Mouse (Mus musculus) hindlimb bud, embryonic 11.5 days (tissue): ENCODE results near the gene Hdac9.

Source experiments
- DNase-seq: peaks from one replicate; pipeline ENCODE4 v3.0.0-alpha.2; 2012; ENCODE audit warnings: low read depth, low spot score; ENCODE audit errors: extremely low spot score

Hdac9 gene

DNA sequence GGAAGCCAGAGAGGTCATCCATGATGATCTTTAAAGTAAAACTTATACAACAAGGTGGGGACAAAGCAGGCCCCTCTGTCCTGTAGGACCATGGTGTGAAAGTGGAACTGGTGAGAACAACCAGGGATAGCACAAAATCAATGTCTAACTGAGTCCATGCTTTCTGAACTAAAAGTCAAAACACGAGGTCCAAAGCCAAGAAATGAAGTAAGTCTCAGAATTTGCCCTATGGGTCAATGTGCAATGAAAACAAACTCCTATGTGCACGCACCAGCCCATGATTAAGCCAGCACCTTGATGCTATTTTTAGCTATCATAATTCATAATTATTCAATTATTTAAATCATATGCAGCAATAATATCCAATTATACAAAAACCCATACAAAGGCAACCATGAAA lies 196.0 kb downstream of the Hdac9 start:
- DNase-seq: no peak

- DNase-seq: peak; percentile 20
Measured at GRCm38 (mm10) chr12:34714266-34714939, 202.5 kb downstream of the Hdac9 start.

GRCm38 (mm10) chr12:34697981-34698380 lies 218.9 kb downstream of the Hdac9 start:
- no peak for DNase-seq

GRCm38 (mm10) chr12:34696736-34697135 lies 220.2 kb downstream of the Hdac9 start:
- no peak for DNase-seq

GRCm38 (mm10) chr12:34688941-34689340 lies 228.0 kb downstream of the Hdac9 start:
- no peak for DNase-seq

GRCm38 (mm10) chr12:34683375-34683774 lies 233.5 kb downstream of the Hdac9 start:
- DNase-seq: no peak

DNA sequence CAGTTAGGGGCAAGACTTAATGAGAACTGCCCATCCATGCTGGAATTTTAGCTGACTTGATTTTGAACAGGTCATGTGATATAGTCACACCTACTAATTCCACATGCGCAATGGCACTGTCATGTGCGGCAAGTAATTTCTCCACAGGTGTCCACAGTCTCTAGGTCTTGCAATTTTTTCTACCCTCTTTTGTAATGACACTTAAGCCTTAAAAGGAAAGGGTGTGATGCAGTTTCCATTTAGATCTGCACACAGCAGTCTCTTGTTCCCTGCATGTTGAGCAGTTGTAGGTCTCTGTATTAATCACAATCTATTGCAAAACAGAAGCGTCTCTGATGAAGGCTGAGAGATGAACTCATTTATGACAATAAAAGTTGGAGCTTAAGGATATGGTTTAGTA lies 234.2 kb downstream of the Hdac9 start:
- DNase-seq: no peak

DNA sequence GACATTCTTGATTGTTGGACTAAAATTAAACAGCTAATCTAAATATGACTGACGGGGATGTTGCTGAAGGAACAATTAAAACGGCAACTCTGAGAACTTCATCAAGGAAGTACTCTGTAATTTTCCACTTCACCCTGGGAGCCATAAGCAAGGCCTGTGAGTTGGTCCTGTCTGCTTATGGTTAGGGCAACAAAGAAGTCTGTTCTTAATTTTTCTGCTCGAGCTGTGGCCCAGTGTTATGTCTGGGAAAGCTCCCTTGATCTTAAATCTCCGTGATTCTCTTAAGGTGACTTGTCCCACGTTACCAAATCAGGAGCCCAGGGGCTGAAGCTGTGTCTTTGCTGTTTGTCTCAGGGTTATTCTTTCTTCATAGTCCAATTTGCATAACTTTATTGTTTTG lies 236.3 kb downstream of the Hdac9 start:
- no peak for DNase-seq

- DNase-seq: no peak
Measured at GRCm38 (mm10) chr12:34677110-34677509, 239.8 kb downstream of the Hdac9 start.

DNA sequence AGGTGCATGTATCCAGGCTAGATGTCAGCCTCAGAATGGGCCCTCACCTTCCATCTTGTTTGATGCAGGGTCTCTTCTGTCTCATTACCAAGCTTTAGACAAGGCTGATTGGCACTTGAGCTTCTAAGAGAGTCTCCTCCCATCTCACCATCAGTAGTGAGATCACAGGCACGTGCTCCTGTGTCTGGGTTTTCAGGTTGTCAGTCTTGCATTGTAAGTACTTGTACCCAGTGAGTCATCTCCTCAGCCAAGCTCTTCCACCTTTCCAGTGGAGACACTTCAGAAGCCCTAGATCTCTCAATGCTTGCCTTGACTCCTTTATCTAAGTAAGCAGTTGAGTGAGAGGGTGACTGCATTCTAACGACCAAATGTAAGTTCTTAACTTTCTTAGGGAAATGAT lies 242.7 kb downstream of the Hdac9 start:
- no peak for DNase-seq

DNA sequence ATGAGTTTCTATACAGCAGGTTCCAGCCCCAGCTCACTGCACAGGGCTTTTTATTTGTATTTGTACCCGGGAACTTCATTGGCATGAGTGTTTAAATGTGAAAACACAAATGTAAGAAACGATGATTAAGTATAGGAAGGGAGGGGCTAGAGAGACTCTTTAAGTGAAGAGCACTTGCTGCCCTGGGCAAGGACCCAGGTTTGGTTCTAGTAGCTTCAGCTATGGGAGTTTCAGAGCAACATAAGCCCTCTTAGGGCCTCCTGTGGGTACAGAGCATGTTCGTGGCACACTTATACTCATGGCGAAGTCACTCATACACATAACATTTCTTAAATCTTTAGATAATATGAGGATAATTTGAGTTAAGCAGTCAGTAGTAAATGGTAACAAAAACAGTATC lies 243.4 kb downstream of the Hdac9 start:
- DNase-seq: no peak

GRCm38 (mm10) chr12:34664758-34665157 lies 252.1 kb downstream of the Hdac9 start:
- DNase-seq: no peak

- no peak for DNase-seq
Measured at GRCm38 (mm10) chr12:34661378-34661777, 255.5 kb downstream of the Hdac9 start.

- no peak for DNase-seq
Measured at GRCm38 (mm10) chr12:34660027-34660426, 256.9 kb downstream of the Hdac9 start.

DNA sequence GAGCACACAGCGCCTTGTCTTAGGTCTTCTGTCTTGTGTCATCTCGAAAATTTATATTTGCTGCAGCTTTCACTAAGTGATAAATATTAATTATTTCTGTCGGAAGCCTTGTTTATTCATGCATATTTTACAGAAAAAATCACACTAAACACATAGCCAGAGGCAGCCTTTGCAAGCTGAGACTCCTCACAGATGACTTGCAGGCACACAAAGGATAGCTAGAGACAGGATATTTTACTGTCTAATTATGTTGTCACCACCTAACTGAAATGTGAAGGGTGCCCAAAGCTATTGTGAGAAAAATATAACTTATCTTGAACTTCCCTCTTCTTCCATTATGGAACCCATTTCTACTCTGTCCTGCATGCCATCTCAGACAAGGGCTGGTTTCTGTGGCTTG lies 258.3 kb downstream of the Hdac9 start:
- no peak for DNase-seq

GRCm38 (mm10) chr12:34658119-34658518 lies 258.8 kb downstream of the Hdac9 start:
- no peak for DNase-seq

GRCm38 (mm10) chr12:34653615-34654014 lies 263.3 kb downstream of the Hdac9 start:
- DNase-seq: no peak

DNA sequence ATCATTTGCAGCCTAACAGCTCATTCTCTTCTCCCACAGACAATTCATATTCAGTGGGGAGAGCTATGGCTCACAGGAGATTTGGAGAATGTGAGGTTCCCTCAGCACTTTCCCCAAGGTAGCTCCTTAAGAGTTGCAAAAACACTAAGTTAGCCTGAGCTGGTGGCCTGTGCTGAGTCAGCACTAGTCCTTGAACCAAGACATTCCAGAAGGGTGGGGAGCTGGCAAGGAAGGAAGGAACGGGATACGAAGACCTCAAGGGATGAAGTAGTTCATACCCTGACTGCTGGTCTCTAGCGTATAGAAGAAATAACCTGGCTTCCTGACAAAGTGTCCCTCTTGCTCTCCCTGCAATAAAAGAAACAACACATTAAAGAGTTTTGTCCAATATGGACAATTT lies 268.1 kb downstream of the Hdac9 start:
- no peak for DNase-seq

GRCm38 (mm10) chr12:34641705-34642259 lies 275.1 kb downstream of the Hdac9 start:
- no peak for DNase-seq

DNA sequence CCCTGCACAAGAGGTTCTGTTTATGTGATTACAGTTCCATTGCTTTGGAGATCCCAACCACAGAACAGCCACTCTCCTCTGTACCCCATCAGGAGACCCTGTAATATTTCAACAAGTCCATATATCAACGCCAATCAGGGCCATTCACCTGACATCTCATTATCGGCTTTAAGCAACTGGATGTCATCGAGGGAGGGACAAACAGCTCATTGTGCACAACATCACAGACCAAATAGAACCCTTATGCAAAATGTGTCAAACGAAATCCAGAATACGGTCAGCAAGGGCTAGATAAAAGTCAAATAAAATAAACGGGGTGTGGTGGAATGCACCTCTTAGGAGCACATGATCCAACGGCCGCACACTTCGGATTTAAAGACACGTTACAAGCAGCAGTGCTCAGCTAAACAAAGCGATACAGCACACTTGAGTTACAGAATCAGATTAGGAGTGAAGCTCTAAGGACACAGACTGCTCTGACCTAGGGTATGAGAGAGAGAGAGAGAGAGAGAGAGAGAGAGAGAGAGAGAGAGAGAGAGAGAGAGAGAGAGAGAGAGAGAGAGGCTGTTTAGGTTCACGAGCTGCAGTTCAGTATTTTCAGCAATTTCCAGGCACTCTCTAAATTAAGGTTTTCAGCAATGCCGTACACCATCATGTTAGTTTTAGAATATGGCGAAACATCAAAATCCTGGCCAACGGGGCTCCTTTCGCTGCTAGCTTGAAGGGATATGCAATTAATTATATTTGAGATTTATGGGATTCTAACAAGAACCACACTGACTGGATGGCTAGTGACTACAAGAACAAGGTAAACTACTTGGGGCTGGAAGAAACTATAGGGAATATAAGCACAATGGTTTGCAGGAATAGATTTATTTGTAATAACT lies 279.4 kb downstream of the Hdac9 start:
- peak; percentile 67 for DNase-seq

- DNase-seq: no peak
Measured at GRCm38 (mm10) chr12:34619101-34619500, 297.8 kb downstream of the Hdac9 start.

- DNase-seq: no peak
Measured at GRCm38 (mm10) chr12:34618321-34618720, 298.6 kb downstream of the Hdac9 start.
